Mouse (Mus musculus) limb, embryonic 12.5 days (tissue): ENCODE data around the gene Epo. TPM values are rescaled to one million over a fixed set of nuclear protein-coding genes. Genes with fewer than 3 reads are reported as not detected.

ENCODE experiments used
- ATAC-seq: fragments of 200-750 bp; cut with Nextera tagmentation; 2 replicates; pipeline ENCODE4 v1.8.0; 2017; ENCODE audit warnings: low read depth, moderate TSS enrichment; ENCODE audit not compliant: insufficient number of reproducible peaks, insufficient read depth, low FRiP score, low TSS enrichment
- H3K27ac ChIP-seq: fragments of 300-500 bp; sonication (generic); 2 replicates; pipeline ENCODE4 v1.5.1; 2016; ENCODE audit warnings: mild to moderate bottlenecking, moderate library complexity
- H3K27me3 ChIP-seq: fragments of 300-500 bp; sonication (generic); 2 replicates; pipeline ENCODE4 v1.6.1; 2016; ENCODE audit warnings: mild to moderate bottlenecking, moderate library complexity
- H3K36me3 ChIP-seq: fragments of 300-500 bp; sonication (generic); 2 replicates; pipeline ENCODE4 v1.6.1; 2016; ENCODE audit warnings: mild to moderate bottlenecking, moderate library complexity
- H3K4me1 ChIP-seq: fragments of 300-500 bp; sonication (generic); replicated peaks from 2 replicates; pipeline ENCODE4 v1.6.1; 2016
- H3K4me2 ChIP-seq: fragments of 300-500 bp; sonication (generic); 2 replicates; pipeline ENCODE4 v1.6.1; 2016; ENCODE audit warnings: mild to moderate bottlenecking, moderate library complexity
- H3K4me3 ChIP-seq: fragments of 300-500 bp; sonication (generic); replicated peaks from 2 replicates; pipeline ENCODE4 v1.5.1; 2016; ENCODE audit warnings: mild to moderate bottlenecking
- H3K9ac ChIP-seq: fragments of 300-500 bp; sonication (generic); replicated peaks from 2 replicates; pipeline ENCODE4 v1.6.1; 2016; ENCODE audit warnings: mild to moderate bottlenecking, moderate library complexity
- H3K9me3 ChIP-seq: fragments of 300-500 bp; sonication (generic); 2 replicates; pipeline ENCODE4 v1.6.1; 2016; ENCODE audit warnings: mild to moderate bottlenecking, moderate library complexity
- WGBS: fragments of 180-500 bp; shearing (Covaris S2); methylation state at CpG from one replicate; pipeline ENCODE4 v1.1.7; 2016; 5-methylcytosine and 5-hydroxymethylcytosine counted together
- microRNA-seq: library from miRNA; unstranded; fragments of <30 nt; microRNA quantifications from one replicate; pipeline ENCODE4, GENCODE M21; 2017
- polyA plus RNA-seq: library from polyadenylated mRNA; unstranded; fragments of >200 nt; fragmentation: Nextera tagmentation; extraction: Ambion mirVana; gene quantifications from 2 replicates; pipeline ENCODE4 v1.2.1, GENCODE M21; 2016

The Epo gene
- polyA plus RNA-seq, 1 experiment from 2014 or later = 0.71 TPM

GRCm38 (mm10) chr5:137472252-137472904, 60.7 kb downstream of the Epo start:
- no peaks in the 10 kb centered on the region for H3K27me3 ChIP-seq
- H3K27ac ChIP-seq = no peak overlapping the region
- H3K4me2 ChIP-seq = no peak overlapping the region
- H3K4me1 ChIP-seq = no peaks in the 10 kb centered on the region
- no peaks in the 10 kb centered on the region for H3K36me3 ChIP-seq
- WGBS = 73% methylated on average over 5 of the region's 5 CpGs
- no peak overlapping the region for H3K4me3 ChIP-seq
- ATAC-seq = no peak
- H3K9ac ChIP-seq = no peak overlapping the region
- no peaks in the 10 kb centered on the region for H3K9me3 ChIP-seq

- Histone ChIP-seq H3K27ac (no peak overlapping the region), H3K4me3 (no peak overlapping the region), H3K4me2 (no peak overlapping the region), H3K36me3 (no peaks in the 10 kb centered on the region), H3K4me1 (no peaks in the 10 kb centered on the region), H3K9ac (no peak overlapping the region), H3K9me3 (no peaks in the 10 kb centered on the region; the same call in 1 of the 2 replicates), H3K27me3 (peaks cover 4% of the 10 kb centered on the region; the same call in 1 of the 2 replicates)
- WGBS = 92% methylated on average over 6 of the region's 6 CpGs
- ATAC-seq = no peak
These were observed 66.1 kb downstream of the Epo start for GRCm38 (mm10) chr5:137466946-137467345.

- H3K9me3 ChIP-seq = no peaks in the 10 kb centered on the region; the same call in 1 of the 2 replicates
- no peak overlapping the region for H3K27ac ChIP-seq
- H3K9ac ChIP-seq = no peak overlapping the region
- WGBS = 50% methylated on average over 3 of the region's 3 CpGs
- peaks cover 4% of the 10 kb centered on the region; the same call in 1 of the 2 replicates for H3K27me3 ChIP-seq
- H3K4me3 ChIP-seq = no peak overlapping the region
- ATAC-seq = no peak
- H3K4me1 ChIP-seq = no peaks in the 10 kb centered on the region
- H3K4me2 ChIP-seq = no peak overlapping the region
- no peaks in the 10 kb centered on the region for H3K36me3 ChIP-seq
These were observed 68.0 kb downstream of the Epo start for GRCm38 (mm10) chr5:137465049-137465448.

GRCm38 (mm10) chr5:137455866-137456591, 77.0 kb downstream of the Epo start:
- no peaks in the 10 kb centered on the region for H3K9me3 ChIP-seq
- no peaks in the 10 kb centered on the region for H3K36me3 ChIP-seq
- WGBS = 44% methylated on average over 7 of the region's 7 CpGs
- H3K27me3 ChIP-seq = 0 out of 2 replicates have a peak, but pooled peaks cover 3% of the 10 kb centered on the region
- no peak overlapping the region for H3K27ac ChIP-seq
- no peak overlapping the region for H3K4me2 ChIP-seq
- H3K4me3 ChIP-seq = no peak overlapping the region
- no peaks in the 10 kb centered on the region for H3K4me1 ChIP-seq
- no peak overlapping the region for H3K9ac ChIP-seq
- no peak for ATAC-seq

GRCm38 (mm10) chr5:137455206-137455605, 77.8 kb downstream of the Epo start:
- WGBS = 87% methylated on average over 6 of the region's 6 CpGs
- H3K4me3 ChIP-seq = no peak overlapping the region
- no peak overlapping the region for H3K27ac ChIP-seq
- 0 out of 2 replicates have a peak, but pooled peaks cover 3% of the 10 kb centered on the region for H3K27me3 ChIP-seq
- no peak for ATAC-seq
- no peak overlapping the region for H3K9ac ChIP-seq
- no peaks in the 10 kb centered on the region for H3K36me3 ChIP-seq
- no peaks in the 10 kb centered on the region for H3K9me3 ChIP-seq
- no peaks in the 10 kb centered on the region for H3K4me1 ChIP-seq
- no peak overlapping the region for H3K4me2 ChIP-seq

GRCm38 (mm10) chr5:137445536-137445935, 87.5 kb downstream of the Epo start:
- H3K9me3 ChIP-seq = no peaks in the 10 kb centered on the region
- no peaks in the 10 kb centered on the region for H3K27me3 ChIP-seq
- H3K36me3 ChIP-seq = no peaks in the 10 kb centered on the region
- no peak overlapping the region for H3K27ac ChIP-seq
- H3K4me2 ChIP-seq = no peak overlapping the region
- no peak overlapping the region for H3K4me3 ChIP-seq
- no peak overlapping the region for H3K9ac ChIP-seq
- H3K4me1 ChIP-seq = no peaks in the 10 kb centered on the region
- no peak for ATAC-seq

GRCm38 (mm10) chr5:137440216-137440855, 92.7 kb downstream of the Epo start:
- peaks cover 4% of the 10 kb centered on the region; the same call in 1 of the 2 replicates for H3K27me3 ChIP-seq
- H3K27ac ChIP-seq = no peak overlapping the region
- H3K4me1 ChIP-seq = no peaks in the 10 kb centered on the region
- no peak overlapping the region for H3K9ac ChIP-seq
- no peak for ATAC-seq
- no peaks in the 10 kb centered on the region for H3K9me3 ChIP-seq
- no peak overlapping the region for H3K4me3 ChIP-seq
- no peaks in the 10 kb centered on the region for H3K36me3 ChIP-seq
- H3K4me2 ChIP-seq = no peak overlapping the region
- 86% methylated on average over 11 of the region's 11 CpGs for WGBS

GRCm38 (mm10) chr5:137433889-137434288, 99.2 kb downstream of the Epo start:
- Histone ChIP-seq H3K27ac (no peak overlapping the region), H3K27me3 (peaks cover 4% of the 10 kb centered on the region; the same call in 1 of the 2 replicates), H3K4me3 (no peak overlapping the region), H3K36me3 (no peaks in the 10 kb centered on the region), H3K4me2 (no peak overlapping the region), H3K9ac (no peak overlapping the region), H3K4me1 (no peaks in the 10 kb centered on the region), H3K9me3 (no peaks in the 10 kb centered on the region)
- ATAC-seq = no peak
- 69% methylated on average over 6 of the region's 6 CpGs for WGBS

Small RNA genes lying within 50 kb of the gene (microRNA-seq; reads per million reads assigned to microRNA genes)
- not detected for gene Mir6418

Other genes with a start within 250 kb of the Epo start
- gene Ache, start 245.7 kb downstream of the Epo start, polyA plus RNA-seq = 7.7 and 8.3 TPM in 2 replicates
- gene Ufsp1, start 238.6 kb downstream of the Epo start, polyA plus RNA-seq = 6.7 and 6.8 TPM in 2 replicates
- gene Srrt, start 225.6 kb downstream of the Epo start, polyA plus RNA-seq = 182 and 185 TPM in 2 replicates
- 81.6 and 86.9 TPM in 2 replicates for gene Trip6, start 218.8 kb downstream of the Epo start, polyA plus RNA-seq
- 13.8 and 16.3 TPM in 2 replicates for gene Slc12a9, start 199.6 kb downstream of the Epo start, polyA plus RNA-seq
- 86.9 and 99.6 TPM in 2 replicates for gene Ephb4, start 183.1 kb downstream of the Epo start, polyA plus RNA-seq
- gene Zan, start 56.2 kb downstream of the Epo start, polyA plus RNA-seq = 0.04 and 0.08 TPM in 2 replicates
- gene Pop7, start 30.7 kb downstream of the Epo start, polyA plus RNA-seq = 48.0 and 52.7 TPM in 2 replicates
- gene Gigyf1, start 14.7 kb downstream of the Epo start, polyA plus RNA-seq = 17.0 and 17.7 TPM in 2 replicates
- 337 and 349 TPM in 2 replicates for gene Gnb2, start 268 bp upstream of the Epo start, polyA plus RNA-seq
- gene Actl6b, start 20.3 kb upstream of the Epo start, polyA plus RNA-seq = 0.68 TPM in 1 of 2 replicates, not detected in the other
- gene Tfr2, start 36.6 kb upstream of the Epo start, polyA plus RNA-seq = 0.60 and 0.68 TPM in 2 replicates
- gene Mospd3, start 67.8 kb upstream of the Epo start, polyA plus RNA-seq = 21.1 and 28.5 TPM in 2 replicates
- gene Pcolce, start 80.5 kb upstream of the Epo start, polyA plus RNA-seq = 128 and 135 TPM in 2 replicates
- gene Fbxo24, start 95.8 kb upstream of the Epo start, polyA plus RNA-seq = 0.20 and 0.31 TPM in 2 replicates
- 36.0 and 37.6 TPM in 2 replicates for gene Lrch4, start 95.9 kb upstream of the Epo start, polyA plus RNA-seq
- gene Gm20605, start 95.9 kb upstream of the Epo start, polyA plus RNA-seq = 8.4 and 9.7 TPM in 2 replicates
- gene Sap25, start 108.1 kb upstream of the Epo start, polyA plus RNA-seq = 8.0 and 9.7 TPM in 2 replicates
- 0.20 and 0.64 TPM in 2 replicates for gene Irs3, start 112.5 kb upstream of the Epo start, polyA plus RNA-seq
- gene Agfg2, start 151.5 kb upstream of the Epo start, polyA plus RNA-seq = 22.8 and 23.1 TPM in 2 replicates
- 3.8 and 4.5 TPM in 2 replicates for gene Nyap1, start 208.4 kb upstream of the Epo start, polyA plus RNA-seq
- gene Tsc22d4, start 212.5 kb upstream of the Epo start, polyA plus RNA-seq = 127 and 128 TPM in 2 replicates
- 47.6 and 52.1 TPM in 2 replicates for gene Ppp1r35, start 245.6 kb upstream of the Epo start, polyA plus RNA-seq